Mouse (Mus musculus) lung, adult 2 months (tissue): Measurements from ENCODE around the gene Manea.

Experiments used
- CTCF ChIP-seq: fragments of 200-500 bp; IDR thresholded peaks from 2 replicates; pipeline ENCODE4 v1.5.1; 2011; ENCODE audit warnings: mild to moderate bottlenecking, low read length, control low read depth; ENCODE audit not compliant: insufficient read depth
- POLR2A ChIP-seq: fragments of 200-500 bp; IDR thresholded peaks from 2 replicates; pipeline ENCODE4 v1.6.1; 2011; ENCODE audit warnings: low read depth, mild to moderate bottlenecking, control low read depth, low read length, borderline replicate concordance; ENCODE audit errors: extremely low read depth

GRCm38 (mm10) chr4:26347239-26347638 lies 548 bp upstream of the Manea start:
- no peak for TF ChIP-seq CTCF
- no peak for TF ChIP-seq POLR2A
